Mouse (Mus musculus) heart, embryonic 12.5 days (tissue): ENCODE results near the gene Serpinb3c. TPM values are rescaled to one million over a fixed set of nuclear protein-coding genes. Genes with fewer than 3 reads are reported as not detected.
"Not testable (repeated sequence)": the region's sequence is repeated elsewhere in the genome, so short reads cannot be mapped to it uniquely, and the experiment has no call there.

ENCODE experiments used
- ATAC-seq: fragments of 200-750 bp; cut with Nextera tagmentation; 2 replicates; pipeline ENCODE4 v1.8.0; 2017; ENCODE audit warnings: moderate TSS enrichment, moderate library complexity; ENCODE audit not compliant: insufficient number of reproducible peaks, low FRiP score
- H3K27ac ChIP-seq: fragments of 300-500 bp; sonication (generic); 2 replicates; pipeline ENCODE4 v1.5.1; 2016; ENCODE audit warnings: mild to moderate bottlenecking, moderate library complexity; ENCODE audit not compliant: poor library complexity, severe bottlenecking
- H3K27me3 ChIP-seq: fragments of 300-500 bp; sonication (generic); replicated peaks from 2 replicates; pipeline ENCODE4 v1.6.1; 2016; ENCODE audit warnings: mild to moderate bottlenecking, moderate library complexity
- H3K36me3 ChIP-seq: fragments of 300-500 bp; sonication (generic); 2 replicates; pipeline ENCODE4 v1.6.1; 2016; ENCODE audit warnings: mild to moderate bottlenecking, moderate library complexity
- H3K4me1 ChIP-seq: fragments of 300-500 bp; sonication (generic); replicated peaks from 2 replicates; pipeline ENCODE4 v1.6.1; 2016; ENCODE audit warnings: mild to moderate bottlenecking
- H3K4me2 ChIP-seq: fragments of 300-500 bp; sonication (generic); 2 replicates; pipeline ENCODE4 v1.6.1; 2016; ENCODE audit warnings: mild to moderate bottlenecking, moderate library complexity
- H3K4me3 ChIP-seq: fragments of 300-500 bp; sonication (generic); 2 replicates; pipeline ENCODE4 v1.5.1; 2016; ENCODE audit warnings: mild to moderate bottlenecking
- H3K9ac ChIP-seq: fragments of 300-500 bp; sonication (generic); 2 replicates; pipeline ENCODE4 v1.6.1; 2016; ENCODE audit warnings: mild to moderate bottlenecking, moderate library complexity
- H3K9me3 ChIP-seq: fragments of 300-500 bp; sonication (generic); replicated peaks from 2 replicates; pipeline ENCODE4 v1.6.1; 2016; ENCODE audit warnings: mild to moderate bottlenecking, moderate library complexity
- WGBS: fragments of 180-500 bp; shearing (Covaris S2); methylation state at CpG from one replicate; pipeline ENCODE4 v1.1.7; 2016; 5-methylcytosine and 5-hydroxymethylcytosine counted together
- polyA plus RNA-seq: library from polyadenylated mRNA; unstranded; fragments of >200 nt; fragmentation: Nextera tagmentation; extraction: Ambion mirVana; gene quantifications from 2 replicates; pipeline ENCODE4 v1.2.1, GENCODE M21; 2016

Gene Serpinb3c
- polyA plus RNA-seq, result not detected in 2 replicates

DNA sequence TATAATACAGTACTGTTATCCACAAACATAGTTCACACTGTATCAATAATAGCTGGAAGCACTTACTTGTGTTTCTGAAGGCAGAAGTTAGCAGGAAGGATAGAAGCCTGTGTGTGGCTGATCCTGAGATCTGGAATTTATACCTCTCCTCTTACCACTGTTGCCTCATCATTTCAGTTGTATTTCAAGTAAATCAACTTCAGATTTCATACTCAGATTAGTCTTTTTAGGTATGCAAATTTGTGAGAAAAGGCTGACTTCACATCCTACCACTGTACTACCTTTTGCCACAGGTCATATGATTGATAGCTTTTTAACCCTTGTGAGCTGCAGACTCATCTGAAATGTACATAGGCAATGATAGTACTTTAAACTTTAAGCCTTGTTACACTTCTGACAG is at the start of gene Serpinb3c, which contains the start of gene Serpinb3b:
Serpinb3c (minus strand) TSS at position 111 of the 400 bp plus-strand sequence.
Serpinb3b (minus strand) TSS at position 101 of the 400 bp plus-strand sequence.
- H3K9ac ChIP-seq, H3K36me3 ChIP-seq, H3K4me2 ChIP-seq, H3K4me1 ChIP-seq, H3K4me3 ChIP-seq, H3K27ac ChIP-seq, H3K27me3 ChIP-seq, ATAC-seq, H3K9me3 ChIP-seq: not testable (repeated sequence)

DNA sequence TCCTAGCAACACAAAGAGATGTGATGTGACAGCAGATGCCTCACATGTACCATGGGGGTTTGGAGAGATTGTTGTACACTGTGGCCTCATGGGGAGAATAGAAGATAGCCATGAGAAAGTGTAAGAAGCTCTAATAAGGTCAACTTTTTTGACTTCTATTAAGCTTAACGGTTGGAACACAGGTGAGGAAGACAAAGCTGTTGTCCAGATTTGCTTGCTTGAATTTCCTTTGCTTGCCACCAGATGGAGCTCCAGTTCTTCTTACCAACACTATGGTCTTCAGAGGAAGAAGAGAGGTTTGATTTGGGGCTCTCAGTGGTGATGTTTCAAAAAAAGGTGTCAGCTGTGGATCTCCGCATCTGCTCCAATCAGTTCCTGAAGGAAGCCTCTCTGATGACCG is 35.0 kb downstream of the Serpinb3c start:
- H3K9me3 ChIP-seq, H3K4me1 ChIP-seq, H3K4me2 ChIP-seq, H3K36me3 ChIP-seq, H3K4me3 ChIP-seq, H3K27me3 ChIP-seq, H3K27ac ChIP-seq, ATAC-seq, H3K9ac ChIP-seq: not testable (repeated sequence)
- 31% methylated on average over 3 of the region's 3 CpGs for WGBS

Other genes with a start within 250 kb of the Serpinb3c start
- gene Serpinb3a, start 226.1 kb downstream of the Serpinb3c start, polyA plus RNA-seq, result not detected in 2 replicates
- gene Serpinb3d, start 194.9 kb downstream of the Serpinb3c start, polyA plus RNA-seq, result not detected in 2 replicates
- gene Serpinb3b, start within 50 bp of the Serpinb3c start, polyA plus RNA-seq, result not detected in 2 replicates
- not detected in 2 replicates for gene Serpinb11, start 82.8 kb upstream of the Serpinb3c start, polyA plus RNA-seq
- gene Serpinb7, start 121.3 kb upstream of the Serpinb3c start, polyA plus RNA-seq, result not detected in 2 replicates
- gene Serpinb2, start 233.1 kb upstream of the Serpinb3c start, polyA plus RNA-seq, result 0.24 and 0.30 TPM in 2 replicates